Mouse (Mus musculus) heart, adult 2 months (tissue): ENCODE data around the gene Casq1.
"Not testable (repeated sequence)": the region's sequence is repeated elsewhere in the genome, so short reads cannot be mapped to it uniquely, and the experiment has no call there.

Experiments used
- CTCF ChIP-seq: fragments of 200-600 bp; IDR thresholded peaks from 2 replicates; pipeline ENCODE4 v1.8.1; 2022; ENCODE audit warnings: antibody characterized with exemption, mild to moderate bottlenecking, moderate library complexity
- EP300 ChIP-seq: fragments of 200-500 bp; IDR thresholded peaks from 2 replicates; pipeline ENCODE4 v1.6.1; 2011; ENCODE audit warnings: low read depth, low read length, control low read depth; ENCODE audit not compliant: insufficient read depth
- POLR2A ChIP-seq: fragments of 200-500 bp; IDR thresholded peaks from 2 replicates; pipeline ENCODE4 v1.6.1; 2011; ENCODE audit warnings: mild to moderate bottlenecking, low read depth, low read length, control low read depth; ENCODE audit not compliant: insufficient read depth

DNA sequence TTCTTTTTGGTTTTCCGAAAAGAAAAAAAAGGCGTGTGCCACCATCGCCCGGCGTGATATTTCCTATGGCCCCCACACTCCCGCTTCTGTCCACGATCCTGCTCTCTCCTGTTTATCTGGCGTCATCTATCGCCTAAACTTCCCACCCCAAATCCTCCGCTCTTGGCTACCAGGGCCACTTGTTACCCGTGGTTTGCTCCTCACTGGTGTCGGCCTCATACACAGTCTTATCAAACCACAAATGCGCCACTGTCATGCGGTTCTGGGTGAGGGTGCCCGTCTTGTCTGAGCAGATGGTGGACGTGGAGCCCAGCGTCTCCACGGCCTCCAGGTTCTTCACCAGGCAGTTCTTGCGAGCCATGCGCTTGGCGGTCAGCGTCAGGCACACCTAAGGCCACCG, 25.0 kb upstream of the Casq1 start:
- not testable (repeated sequence) for TF ChIP-seq POLR2A, CTCF, EP300
